Mouse (Mus musculus) erythroblast, embryonic 14.5 days (primary cell): Measurements from ENCODE around the gene Carnmt1.

Source experiments
- GATA1 ChIP-seq: IDR thresholded peaks from 2 replicates; pipeline ENCODE4 v1.6.1; 2012; ENCODE audit warnings: low read length, inconsistent platforms, mixed read lengths
- TAL1 ChIP-seq: IDR thresholded peaks from 3 replicates; pipeline ENCODE4 v1.6.1; 2012; ENCODE audit warnings: low read length, inconsistent platforms, mixed read lengths

DNA sequence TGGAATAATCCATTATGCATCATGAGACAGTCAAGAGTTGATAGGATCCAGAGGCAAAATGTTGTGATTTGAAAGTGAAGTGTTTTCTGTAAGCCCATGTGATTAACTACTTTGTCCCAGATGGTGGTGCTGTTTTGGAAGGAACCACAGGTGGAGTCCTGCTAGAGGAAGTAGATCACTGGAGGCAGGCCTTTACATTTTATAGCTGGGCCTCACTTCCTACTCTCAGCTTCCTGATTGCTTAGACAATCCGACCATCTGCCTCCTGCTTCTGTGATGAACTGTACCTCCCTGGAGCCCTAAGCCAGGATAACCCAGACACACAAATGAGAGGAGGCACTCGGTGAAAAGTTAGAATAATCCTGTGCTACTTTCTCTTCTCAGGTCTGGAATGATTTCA, 6.7 kb upstream of the Carnmt1 start:
- TF ChIP-seq GATA1 = no peak
- TF ChIP-seq TAL1 = no peak
